Mouse (Mus musculus) megakaryocyte, embryonic 14.5 days (primary cell): Measurements from ENCODE around the gene Serpinb9.

Source experiments
- FLI1 ChIP-seq: IDR thresholded peaks from 2 replicates; pipeline ENCODE4 v1.6.1; 2012; ENCODE audit warnings: low read length, inconsistent platforms, mixed read lengths
- GATA1 ChIP-seq: IDR thresholded peaks from 3 replicates; pipeline ENCODE4 v1.6.1; 2012; ENCODE audit warnings: mixed read lengths, low read length, inconsistent platforms, borderline replicate concordance

GRCm38 (mm10) chr13:33026427-33027057 lies 23.5 kb downstream of the Serpinb9 start:
- TF ChIP-seq GATA1 (no peak), FLI1 (no peak)
